Mouse (Mus musculus) heart, adult 2 months (tissue): ENCODE measurements around the gene Wfdc3.

Experiments
- CTCF ChIP-seq: fragments of 200-600 bp; IDR thresholded peaks from 2 replicates; pipeline ENCODE4 v1.8.1; 2022; ENCODE audit warnings: antibody characterized with exemption, mild to moderate bottlenecking, moderate library complexity
- POLR2A ChIP-seq: fragments of 200-500 bp; IDR thresholded peaks from 2 replicates; pipeline ENCODE4 v1.6.1; 2011; ENCODE audit warnings: mild to moderate bottlenecking, low read depth, low read length, control low read depth; ENCODE audit not compliant: insufficient read depth

- TF ChIP-seq POLR2A: no peak
- peak; percentile 50 for TF ChIP-seq CTCF
Observed at GRCm38 (mm10) chr2:164769258-164770037, 23.7 kb upstream of the Wfdc3 start, which contains the start of gene Ube2c.
